Mouse (Mus musculus) heart, adult 2 months (tissue): ENCODE measurements around the gene C2cd5. TPM values are rescaled to one million over a fixed set of nuclear protein-coding genes. Genes with fewer than 3 reads are reported as not detected.

ENCODE experiments used
- DNase-seq, 2 experiments: peaks; one replicate each; pipeline ENCODE4 v3.0.0; 2021
- H3K27ac ChIP-seq: fragments of 200-600 bp; 2 replicates; pipeline ENCODE4 v1.8.1; 2022
- H3K27me3 ChIP-seq: fragments of 200-500 bp; 2 replicates; pipeline ENCODE4 v1.6.1; 2012; ENCODE audit warnings: mild to moderate bottlenecking, low read length, inconsistent platforms, mixed read lengths; ENCODE audit not compliant: control insufficient read depth, insufficient read depth
- H3K36me3 ChIP-seq: fragments of 200-500 bp; 2 replicates; pipeline ENCODE4 v1.6.1; 2012; ENCODE audit warnings: low read length, inconsistent platforms; ENCODE audit not compliant: control insufficient read depth, insufficient read depth
- H3K4me1 ChIP-seq: fragments of 200-500 bp; 2 replicates; pipeline ENCODE4 v1.6.1; 2011; ENCODE audit warnings: low read length; ENCODE audit not compliant: control insufficient read depth, insufficient read depth
- H3K4me3 ChIP-seq: fragments of 200-600 bp; 2 replicates; pipeline ENCODE4 v1.8.1; 2022
- H3K79me2 ChIP-seq: fragments of 200-500 bp; replicated peaks from 2 replicates; pipeline ENCODE4 v1.6.1; 2012; ENCODE audit warnings: mild to moderate bottlenecking, inconsistent platforms, low read length, moderate library complexity, mixed read lengths; ENCODE audit not compliant: control insufficient read depth, insufficient read depth
- H3K9ac ChIP-seq: fragments of 200-500 bp; 2 replicates; pipeline ENCODE4 v1.6.1; 2012; ENCODE audit warnings: low read depth, mild to moderate bottlenecking, control low read depth, inconsistent platforms, low read length, mixed read lengths
- CTCF ChIP-seq: fragments of 200-600 bp; IDR thresholded peaks from 2 replicates; pipeline ENCODE4 v1.8.1; 2022; ENCODE audit warnings: antibody characterized with exemption, mild to moderate bottlenecking, moderate library complexity
- EP300 ChIP-seq: fragments of 200-500 bp; IDR thresholded peaks from 2 replicates; pipeline ENCODE4 v1.6.1; 2011; ENCODE audit warnings: low read depth, low read length, control low read depth; ENCODE audit not compliant: insufficient read depth
- POLR2A ChIP-seq: fragments of 200-500 bp; IDR thresholded peaks from 2 replicates; pipeline ENCODE4 v1.6.1; 2011; ENCODE audit warnings: mild to moderate bottlenecking, low read depth, low read length, control low read depth; ENCODE audit not compliant: insufficient read depth
- WGBS: fragments of 180-500 bp; shearing (Covaris S2); methylation state at CpG from one replicate; pipeline ENCODE4 v1.1.7; 2018; 5-methylcytosine and 5-hydroxymethylcytosine counted together
- intact Hi-C: fragments of 180-260 bp; cut with DNase I; formaldehyde crosslinking; loops from one replicate; pipeline ENCODE4 v1.15.1; 2025
- polyA plus RNA-seq: library from polyadenylated mRNA; depleted of rRNA; stranded (reverse); fragments of >200 nt; gene quantifications from 2 replicates; pipeline ENCODE4 v1.2.3, GENCODE M21; 2012
- total RNA-seq, 2 experiments: library from RNA; stranded (reverse); gene quantifications; 2 replicates each; pipeline ENCODE4 v1.2.3; 2021

Gene C2cd5
- total and polyA plus RNA-seq, 3 experiments: 8.6 to 10.7 (median 9.9) TPM

GRCm38 (mm10) chr6:143069606-143070005 lies 30.3 kb downstream of the C2cd5 start:
- Histone ChIP-seq H3K36me3 (peaks cover 4% of the 10 kb centered on the region), H3K27me3 (no peaks in the 10 kb centered on the region), H3K27ac (no peak overlapping the region), H3K79me2 (no peaks in the 10 kb centered on the region), H3K4me1 (no peaks in the 10 kb centered on the region; the same call in 1 of the 2 replicates), H3K4me3 (no peak overlapping the region), H3K9ac (no peak overlapping the region)
- intact Hi-C loops: no loop called here
- DNase-seq: no peak
- TF ChIP-seq CTCF: no peak
- no peak for TF ChIP-seq EP300
- no peak for TF ChIP-seq POLR2A
- 77% methylated on average over 8 of the region's 8 CpGs for WGBS

- 79% methylated on average over 9 of the region's 9 CpGs for WGBS
- Histone ChIP-seq H3K4me1 (no peaks in the 10 kb centered on the region; the same call in 1 of the 2 replicates), H3K79me2 (no peaks in the 10 kb centered on the region), H3K9ac (no peak overlapping the region), H3K27me3 (no peaks in the 10 kb centered on the region), H3K4me3 (no peak overlapping the region), H3K27ac (no peak overlapping the region), H3K36me3 (peaks cover 4% of the 10 kb centered on the region)
- no peak for TF ChIP-seq EP300
- TF ChIP-seq CTCF: no peak
- TF ChIP-seq POLR2A: no peak
- intact Hi-C loops: no loop called here
- DNase-seq: no peak
These were observed 31.6 kb downstream of the C2cd5 start for GRCm38 (mm10) chr6:143068181-143068915.

GRCm38 (mm10) chr6:143067654-143068053 lies 32.3 kb downstream of the C2cd5 start:
- no peak for DNase-seq
- intact Hi-C loops: no loop called here
- 61% methylated on average over 3 of the region's 3 CpGs for WGBS
- TF ChIP-seq EP300: no peak
- no peak for TF ChIP-seq POLR2A
- TF ChIP-seq CTCF: no peak
- peaks cover 2% of the 10 kb centered on the region for H3K36me3 ChIP-seq
- no peaks in the 10 kb centered on the region; the same call in 1 of the 2 replicates for H3K4me1 ChIP-seq
- no peaks in the 10 kb centered on the region for H3K27me3 ChIP-seq
- H3K79me2 ChIP-seq: no peaks in the 10 kb centered on the region
- no peak overlapping the region for H3K27ac ChIP-seq
- H3K9ac ChIP-seq: no peak overlapping the region
- no peak overlapping the region for H3K4me3 ChIP-seq

GRCm38 (mm10) chr6:143066859-143067258 lies 33.1 kb downstream of the C2cd5 start:
- Histone ChIP-seq H3K27me3 (no peaks in the 10 kb centered on the region), H3K79me2 (no peaks in the 10 kb centered on the region), H3K4me1 (no peaks in the 10 kb centered on the region), H3K27ac (no peak overlapping the region), H3K9ac (no peak overlapping the region), H3K4me3 (no peak overlapping the region), H3K36me3 (no peaks in the 10 kb centered on the region)
- DNase-seq: no peak
- TF ChIP-seq EP300 (no peak), POLR2A (no peak), CTCF (no peak)
- intact Hi-C loops: no loop called here
- 95% methylated on average over 9 of the region's 9 CpGs for WGBS

GRCm38 (mm10) chr6:143064047-143064446 lies 35.9 kb downstream of the C2cd5 start:
- Histone ChIP-seq H3K79me2 (no peaks in the 10 kb centered on the region), H3K36me3 (no peaks in the 10 kb centered on the region), H3K4me1 (no peaks in the 10 kb centered on the region), H3K9ac (no peak overlapping the region), H3K4me3 (no peak overlapping the region), H3K27ac (no peak overlapping the region), H3K27me3 (no peaks in the 10 kb centered on the region)
- intact Hi-C loops: no loop called here
- DNase-seq: no peak
- WGBS: 55% methylated on average over 2 of the region's 2 CpGs
- TF ChIP-seq POLR2A: no peak
- no peak for TF ChIP-seq EP300
- TF ChIP-seq CTCF: no peak

- no peak overlapping the region for H3K9ac ChIP-seq
- intact Hi-C loops: no loop called here
- TF ChIP-seq CTCF: no peak
- TF ChIP-seq EP300: no peak
- TF ChIP-seq POLR2A: no peak
- H3K79me2 ChIP-seq: no peaks in the 10 kb centered on the region
- H3K4me1 ChIP-seq: no peaks in the 10 kb centered on the region
- WGBS: 86% methylated on average over 5 of the region's 5 CpGs
- H3K4me3 ChIP-seq: no peak overlapping the region
- H3K36me3 ChIP-seq: no peaks in the 10 kb centered on the region
- DNase-seq: no peak
- no peaks in the 10 kb centered on the region for H3K27me3 ChIP-seq
- no peak overlapping the region for H3K27ac ChIP-seq
These were observed 42.3 kb downstream of the C2cd5 start for GRCm38 (mm10) chr6:143057601-143058000.
